Mouse (Mus musculus) myocyte (in vitro differentiated cells): ENCODE results near the gene Ndufc2. TPM values are rescaled to one million over a fixed set of nuclear protein-coding genes. Genes with fewer than 3 reads are reported as not detected.

ENCODE experiments used
- H3K27me3 ChIP-seq: one replicate; pipeline ENCODE4 v1.6.1; 2011; ENCODE audit not compliant: control insufficient read depth, insufficient read depth, insufficient read length
- H3K36me3 ChIP-seq: one replicate; pipeline ENCODE4 v1.6.1; 2011; ENCODE audit not compliant: control insufficient read depth, insufficient read depth
- H3K4me2 ChIP-seq: one replicate; pipeline ENCODE4 v1.6.1; 2011; ENCODE audit warnings: low read depth, control low read depth
- H3K4me3 ChIP-seq: one replicate; pipeline ENCODE4 v1.5.1; 2011; ENCODE audit warnings: mild to moderate bottlenecking, control low read depth, moderate library complexity
- H3K79me2 ChIP-seq: one replicate; pipeline ENCODE4 v1.6.1; 2011; ENCODE audit not compliant: control insufficient read depth, insufficient read depth
- H3ac ChIP-seq: one replicate; pipeline ENCODE4 v1.6.1; 2011; ENCODE audit not compliant: control insufficient read depth, insufficient read length
- CEBPB ChIP-seq: IDR thresholded peaks from 2 replicates; pipeline ENCODE4 v1.6.1; 2011; ENCODE audit warnings: mild to moderate bottlenecking, moderate library complexity; ENCODE audit not compliant: poor library complexity, insufficient read depth, severe bottlenecking
- E2F4 ChIP-seq: IDR thresholded peaks from one replicate; pipeline ENCODE4 v1.6.1; 2011; ENCODE audit warnings: mild to moderate bottlenecking, control low read depth, moderate library complexity; ENCODE audit not compliant: insufficient read depth
- MAX ChIP-seq: IDR thresholded peaks from one replicate; pipeline ENCODE4 v1.6.1; 2011; ENCODE audit warnings: low read depth, mild to moderate bottlenecking, control low read depth
- MYOD1 ChIP-seq, 3 experiments: IDR thresholded peaks; one replicate each; pipeline ENCODE4 v1.6.1; 2011; ENCODE audit warnings: control low read depth in 2 of 3, low read depth in 2 of 3, mild to moderate bottlenecking in 2 of 3, moderate library complexity in 1 of 3; ENCODE audit not compliant: insufficient read length in 2 of 3, control insufficient read depth in 1 of 3
- MYOG ChIP-seq, 3 experiments: IDR thresholded peaks; one replicate each; pipeline ENCODE4 v1.6.1; 2011; ENCODE audit warnings: control low read depth in 2 of 3, low read depth in 2 of 3, mild to moderate bottlenecking in 2 of 3; ENCODE audit not compliant: insufficient read length in 2 of 3, control insufficient read depth in 1 of 3, insufficient read depth in 1 of 3
- POLR2A ChIP-seq: IDR thresholded peaks from one replicate; pipeline ENCODE4 v1.6.1; 2011; ENCODE audit warnings: low read depth, mild to moderate bottlenecking, control low read depth, moderate library complexity; ENCODE audit not compliant: insufficient read length
- POLR2AphosphoS2 ChIP-seq: IDR thresholded peaks from one replicate; pipeline ENCODE4 v1.6.1; 2011; ENCODE audit warnings: low read depth, control low read depth; ENCODE audit not compliant: insufficient read length
- REST ChIP-seq: IDR thresholded peaks from one replicate; pipeline ENCODE4 v1.6.1; 2011; ENCODE audit warnings: mild to moderate bottlenecking, control low read depth, moderate library complexity; ENCODE audit not compliant: insufficient read depth, insufficient read length
- SRF ChIP-seq: IDR thresholded peaks from one replicate; pipeline ENCODE4 v1.6.1; 2011; ENCODE audit warnings: low read depth; ENCODE audit not compliant: control insufficient read depth, insufficient read length
- TCF12 ChIP-seq: IDR thresholded peaks from one replicate; pipeline ENCODE4 v1.6.1; 2011; ENCODE audit warnings: mild to moderate bottlenecking, control low read depth; ENCODE audit not compliant: poor library complexity, insufficient read depth, severe bottlenecking
- TCF3 ChIP-seq: IDR thresholded peaks from one replicate; pipeline ENCODE4 v1.6.1; 2011; ENCODE audit warnings: low read depth, control low read depth; ENCODE audit not compliant: insufficient read length
- USF1 ChIP-seq: IDR thresholded peaks from one replicate; pipeline ENCODE4 v1.6.1; 2011; ENCODE audit warnings: low read depth, mild to moderate bottlenecking, control low read depth, moderate library complexity
- polyA plus RNA-seq: library from polyadenylated mRNA; unstranded; fragments of >200 nt; fragmentation: generic; extraction: Trizol; gene quantifications from one replicate; pipeline ENCODE4 v1.2.1, GENCODE M21; 2012; ENCODE audit warnings: missing spikeins

Ndufc2 gene
- polyA plus RNA-seq, 1 experiment, result 211 TPM

DNA sequence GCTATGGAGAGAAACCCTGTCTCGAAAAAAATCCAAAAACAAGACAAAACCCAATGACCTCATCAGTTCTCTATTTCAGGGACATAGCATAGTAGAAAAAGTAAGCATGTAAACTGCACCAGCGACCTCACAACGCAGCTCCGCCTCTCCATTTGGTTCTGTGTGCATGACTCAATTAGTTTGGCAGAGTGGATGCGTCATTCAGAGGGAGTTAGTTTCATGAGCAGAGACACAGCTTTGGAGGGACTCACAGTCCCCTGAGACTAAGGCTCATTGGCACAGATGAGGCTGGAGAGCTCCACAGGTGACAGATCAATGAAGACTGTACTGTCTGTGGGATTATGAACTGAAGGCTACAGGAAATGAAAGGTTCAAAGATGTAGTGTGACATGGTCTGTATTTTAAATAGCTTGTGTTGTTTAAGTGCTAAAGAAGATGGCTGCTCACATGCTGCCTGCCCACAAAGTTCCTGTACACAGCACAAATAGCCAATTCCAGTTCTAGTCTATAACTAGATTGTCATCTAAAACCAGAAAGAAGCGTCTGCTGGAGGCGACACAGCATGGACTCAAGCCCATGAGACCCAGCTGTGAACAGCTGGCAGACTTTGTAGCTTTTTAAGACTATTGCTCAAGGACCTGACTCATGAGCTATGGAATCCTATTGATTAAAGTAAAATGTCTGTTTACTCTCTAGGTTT lies 13.5 kb upstream of the Ndufc2 start:
- no peaks in the 10 kb centered on the region for H3K27me3 ChIP-seq
- no peak overlapping the region for H3K4me3 ChIP-seq
- TF ChIP-seq MYOG (IDR thresholded peaks at IDR 0.05; ENCODE audit: control insufficient read depth in 1 of 3, insufficient read depth in 1 of 3, insufficient read length in 2 of 3, low read depth in 2 of 3) (no peak), E2F4 (no peak), REST (no peak), TCF3 (no peak), CEBPB (no peak), MYOD1 (IDR thresholded peaks at IDR 0.05; ENCODE audit: control insufficient read depth in 1 of 3, insufficient read length in 2 of 3, low read depth in 2 of 3) (no peak), POLR2A (no peak), MAX (no peak), POLR2AphosphoS2 (no peak), TCF12 (no peak)
- H3K79me2 ChIP-seq, result no peaks in the 10 kb centered on the region
- H3K36me3 ChIP-seq, result peaks cover 8% of the 10 kb centered on the region
- no peak overlapping the region for H3K4me2 ChIP-seq
- no peak overlapping the region for H3ac ChIP-seq

DNA sequence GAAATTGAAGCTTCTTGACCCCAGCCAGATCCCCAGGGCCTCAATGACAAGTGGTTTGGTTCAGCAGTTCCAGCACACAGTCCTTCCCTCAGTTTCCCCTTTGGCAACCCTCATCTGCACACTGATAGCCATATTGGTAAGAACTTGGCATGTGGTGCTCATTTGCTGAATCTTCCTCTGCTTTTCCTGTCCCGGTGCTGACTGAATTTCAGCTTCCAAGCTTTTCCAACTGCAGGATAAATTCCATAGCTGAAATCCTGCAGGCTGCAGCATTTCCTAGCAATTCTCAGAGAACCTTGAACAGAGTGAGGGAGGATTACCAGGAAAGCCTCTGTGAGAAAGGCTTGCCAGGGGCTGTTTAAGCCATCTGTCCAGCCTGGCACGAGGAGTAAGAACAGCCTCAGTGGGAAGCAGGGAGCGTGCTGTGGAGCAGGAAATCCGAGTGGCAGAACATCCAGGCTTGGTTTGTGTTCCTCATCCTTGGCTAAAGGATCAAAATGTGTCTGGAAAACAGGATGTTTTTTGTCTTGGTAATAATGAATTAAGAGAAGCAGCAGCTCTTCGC lies 12.9 kb upstream of the Ndufc2 start:
- no peak overlapping the region for H3ac ChIP-seq
- H3K36me3 ChIP-seq, result peaks cover 8% of the 10 kb centered on the region
- no peak for TF ChIP-seq CEBPB
- no peak overlapping the region for H3K4me2 ChIP-seq
- no peak overlapping the region for H3K4me3 ChIP-seq
- H3K79me2 ChIP-seq, result no peaks in the 10 kb centered on the region
- H3K27me3 ChIP-seq, result no peaks in the 10 kb centered on the region

DNA sequence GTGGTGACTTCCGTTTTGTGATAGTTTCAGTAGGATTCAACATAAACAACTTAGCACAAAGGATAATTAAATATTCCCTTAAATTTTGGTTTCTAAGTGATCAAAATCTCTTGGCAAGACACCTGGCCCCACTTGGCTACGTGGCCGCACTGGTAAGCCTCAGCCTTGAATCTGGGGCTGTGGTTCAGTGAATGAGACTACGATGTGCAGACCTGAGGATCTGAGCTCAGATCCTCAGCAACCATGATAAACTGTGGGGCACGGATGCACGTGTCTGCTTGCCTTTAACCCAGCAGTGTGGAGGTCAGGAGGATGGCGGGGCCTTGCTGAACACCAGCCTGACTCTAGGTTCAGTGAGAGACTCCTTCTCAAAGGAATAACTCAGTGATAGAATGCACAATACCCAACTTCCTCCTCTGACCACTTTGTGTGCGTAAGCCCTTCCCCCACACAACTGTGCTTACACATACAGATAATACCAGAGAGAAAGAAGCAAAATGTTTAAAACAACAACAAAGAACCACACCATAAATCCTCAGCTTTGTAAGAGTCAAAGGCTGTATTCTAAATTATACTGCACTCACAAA lies 12.1 kb upstream of the Ndufc2 start:
- H3K27me3 ChIP-seq, result no peaks in the 10 kb centered on the region
- TF ChIP-seq TCF12 (no peak), CEBPB (no peak), USF1 (no peak), E2F4 (no peak), MYOG (IDR thresholded peaks at IDR 0.05; ENCODE audit: control insufficient read depth in 1 of 3, insufficient read depth in 1 of 3, insufficient read length in 2 of 3, low read depth in 2 of 3) (no peak), MYOD1 (IDR thresholded peaks at IDR 0.05; ENCODE audit: control insufficient read depth in 1 of 3, insufficient read length in 2 of 3, low read depth in 2 of 3) (no peak), POLR2A (no peak), TCF3 (no peak), REST (no peak), POLR2AphosphoS2 (no peak), MAX (no peak), SRF (no peak)
- peaks cover 5% of the 10 kb centered on the region for H3K36me3 ChIP-seq
- H3K4me3 ChIP-seq, result no peak overlapping the region
- no peak overlapping the region for H3K4me2 ChIP-seq
- H3ac ChIP-seq, result no peak overlapping the region
- H3K79me2 ChIP-seq, result no peaks in the 10 kb centered on the region

DNA sequence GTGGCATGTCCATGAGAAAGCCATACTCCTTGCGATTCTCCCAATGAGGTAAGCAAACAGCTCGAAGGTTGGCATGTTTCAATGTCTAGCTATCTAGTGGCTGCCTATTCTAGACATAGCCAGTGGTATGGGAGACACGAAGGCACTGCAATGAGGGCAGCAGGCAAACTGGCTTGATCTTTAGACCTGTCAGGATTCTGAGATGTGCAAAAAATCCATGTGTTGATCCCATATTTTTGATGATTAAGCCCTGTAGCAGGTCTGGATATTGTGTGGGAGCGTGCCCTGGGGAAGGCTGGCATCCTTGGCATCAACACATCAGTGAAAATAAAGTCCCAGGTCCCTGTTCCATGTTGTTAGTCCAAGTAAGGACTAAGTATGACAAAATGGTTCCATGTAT lies 11.3 kb upstream of the Ndufc2 start:
- Histone ChIP-seq H3K4me2 (no peak overlapping the region), H3ac (no peak overlapping the region), H3K36me3 (peaks cover 5% of the 10 kb centered on the region), H3K4me3 (no peak overlapping the region), H3K27me3 (no peaks in the 10 kb centered on the region), H3K79me2 (no peaks in the 10 kb centered on the region)
- TF ChIP-seq REST (no peak), POLR2AphosphoS2 (no peak), CEBPB (no peak), TCF3 (no peak), MAX (no peak), TCF12 (no peak)

DNA sequence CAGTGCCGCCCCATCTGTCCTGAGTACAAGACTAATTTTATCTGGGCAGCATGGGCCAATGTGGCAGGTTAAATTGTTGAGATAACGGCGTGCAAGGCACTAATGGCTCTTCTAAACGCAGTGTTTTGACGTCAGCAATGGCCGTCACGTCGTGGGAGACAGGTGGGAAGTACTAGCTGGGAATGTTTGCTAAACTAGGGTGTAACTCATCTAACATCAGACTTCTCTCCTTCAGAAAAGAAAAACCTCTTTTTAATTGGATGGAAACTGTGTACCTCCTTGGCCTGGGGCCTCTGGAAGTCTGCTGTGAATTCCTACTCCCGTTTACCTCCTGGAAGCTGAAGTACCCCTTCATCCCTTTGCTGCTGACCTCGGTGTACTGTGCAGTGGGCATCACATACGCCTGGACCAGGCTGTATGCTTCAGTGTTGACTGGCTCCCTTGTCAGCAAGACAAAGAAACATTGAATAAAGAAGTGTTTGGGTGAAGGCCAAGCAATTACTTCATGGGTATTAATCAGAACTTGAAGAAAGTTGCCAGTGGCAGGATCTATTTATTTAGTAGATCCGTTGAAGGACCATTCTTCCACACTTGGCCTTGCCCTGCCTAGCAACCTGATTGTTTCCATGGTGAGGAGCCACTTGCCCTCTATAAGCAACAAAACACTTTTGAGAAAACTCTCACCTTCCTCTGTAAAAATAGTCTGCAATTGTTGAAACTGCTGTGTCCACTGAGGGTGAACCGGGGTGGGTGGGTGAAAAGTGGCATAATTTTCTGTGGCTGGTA lies 8.3 kb upstream of the Ndufc2 start:
- H3ac ChIP-seq, result no peak overlapping the region
- no peak for TF ChIP-seq REST
- TF ChIP-seq MYOG (IDR thresholded peaks at IDR 0.05; ENCODE audit: control insufficient read depth in 1 of 3, insufficient read depth in 1 of 3, insufficient read length in 2 of 3, low read depth in 2 of 3), result no peak
- no peak for TF ChIP-seq TCF12
- TF ChIP-seq CEBPB, result no peak
- no peak for TF ChIP-seq MAX
- no peak for TF ChIP-seq SRF
- TF ChIP-seq MYOD1 (IDR thresholded peaks at IDR 0.05; ENCODE audit: control insufficient read depth in 1 of 3, insufficient read length in 2 of 3, low read depth in 2 of 3), result no peak
- TF ChIP-seq TCF3, result no peak

More for the DNA sequence above, 8.3 kb upstream of the Ndufc2 start:
- H3K4me3 ChIP-seq, result no peak overlapping the region
- no peaks in the 10 kb centered on the region for H3K79me2 ChIP-seq
- H3K27me3 ChIP-seq, result no peaks in the 10 kb centered on the region
- H3K4me2 ChIP-seq, result no peak overlapping the region
- peaks cover 5% of the 10 kb centered on the region for H3K36me3 ChIP-seq
